Mouse (Mus musculus) liver, embryonic 14.5 days (tissue): ENCODE results near the gene BC049715. TPM values are rescaled to one million over a fixed set of nuclear protein-coding genes. Genes with fewer than 3 reads are reported as not detected.

Experiments used
- ATAC-seq: fragments of 200-750 bp; cut with Nextera tagmentation; 2 replicates; pipeline ENCODE4 v1.8.0; 2017; ENCODE audit warnings: moderate number of reproducible peaks, mild to moderate bottlenecking, moderate library complexity; ENCODE audit not compliant: insufficient read depth
- DNase-seq, 3 experiments: peaks; one replicate each; pipeline ENCODE4 v3.0.0-alpha.2; 2012 to 2013; ENCODE audit warnings: low read depth in 3 of 3, low spot score in 3 of 3
- H3K27ac ChIP-seq: fragments of 300-500 bp; sonication (generic); 2 replicates; pipeline ENCODE4 v1.5.1; 2014; ENCODE audit warnings: moderate library complexity, mild to moderate bottlenecking, control low read depth, inconsistent platforms
- H3K27me3 ChIP-seq: fragments of 300-500 bp; sonication (generic); 2 replicates; pipeline ENCODE4 v1.6.1; 2014; ENCODE audit warnings: mild to moderate bottlenecking, low read length, moderate library complexity; ENCODE audit not compliant: control insufficient read depth, insufficient read depth
- H3K36me3 ChIP-seq: fragments of 300-500 bp; sonication (generic); replicated peaks from 2 replicates; pipeline ENCODE4 v1.6.1; 2014; ENCODE audit warnings: low read depth; ENCODE audit not compliant: control insufficient read depth, insufficient read depth
- H3K4me1 ChIP-seq, 2 experiments: fragments of 200-500 bp in 1 of 2; fragments of 300-500 bp in 1 of 2; sonication (generic) in 1 of 2; replicated peaks; 2 replicates each; pipeline ENCODE4 v1.6.1; 2012 to 2014; ENCODE audit warnings: antibody characterized with exemption in 1 of 2, inconsistent platforms in 1 of 2, low read length in 1 of 2; ENCODE audit not compliant: control insufficient read depth in 2 of 2, insufficient read depth in 2 of 2
- H3K4me2 ChIP-seq: fragments of 300-500 bp; sonication (generic); 2 replicates; pipeline ENCODE4 v1.6.1; 2014; ENCODE audit warnings: low read depth, mild to moderate bottlenecking, control low read depth, moderate library complexity
- H3K4me3 ChIP-seq, 2 experiments: fragments of 200-500 bp in 1 of 2; fragments of 300-500 bp in 1 of 2; sonication (generic) in 1 of 2; 2 replicates each; pipeline ENCODE4 v1.5.1; 2012 to 2014; ENCODE audit warnings: low read depth in 2 of 2, low read length in 2 of 2, mild to moderate bottlenecking in 2 of 2, control low read depth in 1 of 2, inconsistent platforms in 1 of 2, moderate library complexity in 1 of 2; ENCODE audit not compliant: insufficient read depth in 1 of 2
- H3K9ac ChIP-seq: fragments of 300-500 bp; sonication (generic); replicated peaks from 2 replicates; pipeline ENCODE4 v1.6.1; 2014; ENCODE audit warnings: mild to moderate bottlenecking, control low read depth, moderate library complexity
- H3K9me3 ChIP-seq: fragments of 300-500 bp; sonication (generic); 2 replicates; pipeline ENCODE4 v1.6.1; 2016; ENCODE audit warnings: low read length, mixed read lengths; ENCODE audit not compliant: control insufficient read depth
- CTCF ChIP-seq: IDR thresholded peaks from 2 replicates; pipeline ENCODE4 v1.5.1; 2016; ENCODE audit warnings: antibody characterized with exemption, low read depth, control low read depth
- EP300 ChIP-seq: IDR thresholded peaks from 2 replicates; pipeline ENCODE4 v1.6.1; 2016; ENCODE audit warnings: antibody characterized with exemption, low read depth
- WGBS: fragments of 180-500 bp; shearing (Covaris S2); extraction: QIAGEN DNeasy Blood & Tissue Kit; methylation state at CpG from one replicate; pipeline ENCODE4 v1.1.7; 2014; ENCODE audit not compliant: insufficient replicate concordance; 5-methylcytosine and 5-hydroxymethylcytosine counted together
- polyA plus RNA-seq, 2 experiments: library from polyadenylated mRNA; depleted of rRNA in 1 of 2; stranded (reverse) in 1 of 2; unstranded in 1 of 2; fragments of >200 nt; fragmentation: Nextera tagmentation in 1 of 2; extraction: Ambion mirVana in 1 of 2; gene quantifications; 2 replicates each; pipeline versions ENCODE4 v1.2.1 to v1.2.3; 2012 to 2014

Gene BC049715
- polyA plus RNA-seq (2012; rRNA removed) (0.13 and 0.73 TPM in 2 replicates), polyA plus RNA-seq (2014; fragmentation: Nextera tagmentation; extraction: Ambion mirVana) (0.57 and 0.71 TPM in 2 replicates)

GRCm38 (mm10) chr6:136827516-136827880 is at the start of gene BC049715:
BC049715 (plus strand) TSS chr6:136827626.
- ATAC-seq, result peak; percentile 43; the same call in 1 of the 2 replicates
- H3K27ac ChIP-seq, result peak within 1 kb of the TSS; percentile 67
- no peaks in the 10 kb centered on the region for H3K9me3 ChIP-seq
- H3K4me2 ChIP-seq, result peak within 1 kb of the TSS; percentile 91
- DNase-seq, result no peak
- under 1% methylated on average over 34 of the region's 34 CpGs for WGBS
- TF ChIP-seq CTCF (no peak), EP300 (no peak)
- H3K4me1 ChIP-seq, result peaks cover 5 to 9% of the 10 kb centered on the region in 2 experiments
- H3K36me3 ChIP-seq, result peaks cover 29% of the 10 kb centered on the region
- H3K4me3 ChIP-seq, result peak within 1 kb of the TSS; percentile 84 to 98
- H3K9ac ChIP-seq, result peak within 1 kb of the TSS; percentile 99
- no peaks in the 10 kb centered on the region for H3K27me3 ChIP-seq

DNA sequence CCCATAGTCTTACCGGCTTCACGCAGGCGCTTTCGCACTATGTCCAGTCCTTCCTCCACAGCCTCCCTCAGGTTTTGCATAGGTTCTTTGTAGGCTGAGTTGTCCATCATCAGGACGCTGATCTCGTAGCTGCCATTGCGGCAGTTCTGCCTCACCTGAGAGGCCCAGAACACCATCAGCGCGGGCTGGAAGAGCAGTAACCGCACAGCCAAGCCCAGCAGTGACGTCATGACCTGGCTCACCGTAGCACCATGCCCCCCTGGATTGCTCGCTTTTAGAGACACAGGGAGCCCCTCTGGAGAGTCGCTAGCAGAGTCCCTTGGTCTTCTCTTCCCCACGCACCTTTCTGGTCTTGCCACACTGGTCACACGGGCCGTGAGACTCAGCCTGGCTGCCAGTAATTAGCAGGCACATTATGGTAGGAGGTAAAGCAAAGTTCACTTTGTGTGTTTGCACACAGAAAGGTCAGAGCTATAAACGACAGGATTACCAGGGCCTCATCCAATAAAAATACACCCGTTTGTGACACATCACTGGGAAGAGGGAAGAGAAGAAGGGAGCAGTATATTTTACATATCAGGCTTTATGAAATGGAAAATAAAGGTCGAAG is 45.9 kb upstream of the BC049715 start, which contains the start of gene Gucy2c:
Gene Gucy2c, minus strand, starts transcription at position 389 of the 610 bp plus-strand sequence.
- Histone ChIP-seq H3K4me3 (no peak within 1 kb of the TSS), H3K9me3 (no peaks in the 10 kb centered on the region), H3K4me1 (no peaks in the 10 kb centered on the region), H3K27ac (no peak within 1 kb of the TSS), H3K4me2 (no peak within 1 kb of the TSS), H3K36me3 (no peaks in the 10 kb centered on the region), H3K9ac (no peak within 1 kb of the TSS), H3K27me3 (no peaks in the 10 kb centered on the region; the same call in 1 of the 2 replicates)
- 66% methylated on average over 20 of the region's 20 CpGs for WGBS
- TF ChIP-seq EP300 (no peak), CTCF (no peak)
- DNase-seq, result no peak
- no peak for ATAC-seq

GRCm38 (mm10) chr6:136782146-136782545 is 45.3 kb upstream of the BC049715 start:
- Histone ChIP-seq H3K36me3 (no peaks in the 10 kb centered on the region), H3K4me1 (no peaks in the 10 kb centered on the region), H3K4me2 (no peak overlapping the region), H3K27ac (no peak overlapping the region), H3K27me3 (no peaks in the 10 kb centered on the region; the same call in 1 of the 2 replicates), H3K9me3 (no peaks in the 10 kb centered on the region), H3K4me3 (no peak overlapping the region), H3K9ac (no peak overlapping the region)
- ATAC-seq (no peak), DNase-seq (no peak)
- WGBS, result 74% methylated on average over 12 of the region's 12 CpGs
- no peak for TF ChIP-seq EP300
- TF ChIP-seq CTCF, result no peak

GRCm38 (mm10) chr6:136782761-136783160 is 44.7 kb upstream of the BC049715 start:
- DNase-seq, result no peak
- no peak overlapping the region for H3K4me2 ChIP-seq
- no peaks in the 10 kb centered on the region for H3K9me3 ChIP-seq
- no peak overlapping the region for H3K9ac ChIP-seq
- WGBS, result 70% methylated on average over 9 of the region's 9 CpGs
- H3K36me3 ChIP-seq, result no peaks in the 10 kb centered on the region
- ATAC-seq, result no peak
- H3K27me3 ChIP-seq, result no peaks in the 10 kb centered on the region; the same call in 1 of the 2 replicates
- no peak overlapping the region for H3K4me3 ChIP-seq
- H3K27ac ChIP-seq, result no peak overlapping the region
- TF ChIP-seq CTCF (no peak), EP300 (no peak)
- no peaks in the 10 kb centered on the region for H3K4me1 ChIP-seq

DNA sequence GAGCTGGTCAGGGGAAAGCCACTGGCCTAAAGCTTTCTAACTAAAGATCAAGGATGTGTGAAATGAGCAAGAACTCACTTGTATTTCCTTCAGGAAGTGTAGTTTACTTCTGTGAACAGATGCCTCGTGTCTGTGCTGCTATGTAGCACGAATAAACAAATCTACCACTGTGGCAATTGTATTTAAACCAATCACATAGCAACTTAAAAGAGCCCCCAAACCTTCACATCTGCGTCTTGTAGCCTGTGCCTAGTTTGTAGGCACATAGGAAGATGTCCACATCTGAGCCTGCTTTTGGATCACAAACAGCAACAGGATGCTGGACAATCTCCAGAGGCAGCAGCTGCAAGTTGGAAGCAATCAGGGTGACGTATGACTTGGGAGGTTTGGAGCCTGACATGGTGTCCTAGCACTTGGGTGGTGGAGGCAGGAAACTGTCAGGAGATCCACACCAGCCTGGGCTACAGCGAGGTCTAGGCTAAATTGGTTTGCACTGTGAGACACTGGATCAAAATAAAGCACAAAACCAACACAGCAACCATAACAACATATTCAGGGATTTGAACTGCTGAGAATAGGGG is 37.9 kb upstream of the BC049715 start:
- no peaks in the 10 kb centered on the region for H3K36me3 ChIP-seq
- no peak overlapping the region for H3K9ac ChIP-seq
- WGBS, result 42% methylated on average over 5 of the region's 5 CpGs
- H3K4me3 ChIP-seq, result no peak overlapping the region
- no peaks in the 10 kb centered on the region for H3K9me3 ChIP-seq
- no peak overlapping the region for H3K4me2 ChIP-seq
- TF ChIP-seq EP300 (no peak), CTCF (no peak)
- ATAC-seq, result no peak
- DNase-seq, result no peak
- H3K27ac ChIP-seq, result no peak overlapping the region
- peaks cover 6% of the 10 kb centered on the region; the same call in 1 of the 2 replicates for H3K27me3 ChIP-seq
- H3K4me1 ChIP-seq, result peaks cover 4 to 9% of the 10 kb centered on the region in 2 experiments; a peak in 3 of 4 replicates
